Mouse (Mus musculus) neural tube, embryonic 12.5 days (tissue): Measurements from ENCODE around the gene Uba6. TPM values are rescaled to one million over a fixed set of nuclear protein-coding genes. Genes with fewer than 3 reads are reported as not detected.
A peak's percentile ranks its signal among the peaks of the same experiment; 100 is the strongest.

Source experiments
- ATAC-seq: fragments of 200-750 bp; cut with Nextera tagmentation; 2 replicates; pipeline ENCODE4 v1.8.0; 2017; ENCODE audit warnings: low read depth, mild to moderate bottlenecking, moderate TSS enrichment, moderate library complexity; ENCODE audit not compliant: low FRiP score
- H3K27ac ChIP-seq: fragments of 300-500 bp; sonication (generic); 2 replicates; pipeline ENCODE4 v1.5.1; 2016
- H3K27me3 ChIP-seq: fragments of 300-500 bp; sonication (generic); replicated peaks from 2 replicates; pipeline ENCODE4 v1.6.1; 2016; ENCODE audit warnings: mild to moderate bottlenecking
- H3K36me3 ChIP-seq: fragments of 300-500 bp; sonication (generic); 2 replicates; pipeline ENCODE4 v1.6.1; 2016; ENCODE audit warnings: mild to moderate bottlenecking
- H3K4me1 ChIP-seq: fragments of 300-500 bp; sonication (generic); 2 replicates; pipeline ENCODE4 v1.6.1; 2016
- H3K4me2 ChIP-seq: fragments of 300-500 bp; sonication (generic); replicated peaks from 2 replicates; pipeline ENCODE4 v1.6.1; 2016; ENCODE audit warnings: mild to moderate bottlenecking
- H3K4me3 ChIP-seq: fragments of 300-500 bp; sonication (generic); 2 replicates; pipeline ENCODE4 v1.5.1; 2016
- H3K9ac ChIP-seq: fragments of 300-500 bp; sonication (generic); 2 replicates; pipeline ENCODE4 v1.6.1; 2016; ENCODE audit warnings: mild to moderate bottlenecking
- H3K9me3 ChIP-seq: fragments of 300-500 bp; sonication (generic); 2 replicates; pipeline ENCODE4 v1.6.1; 2016; ENCODE audit warnings: mild to moderate bottlenecking
- WGBS: fragments of 180-500 bp; shearing (Covaris S2); methylation state at CpG from one replicate; pipeline ENCODE4 v1.1.7; 2016; 5-methylcytosine and 5-hydroxymethylcytosine counted together
- polyA plus RNA-seq: library from polyadenylated mRNA; unstranded; fragments of >200 nt; fragmentation: Nextera tagmentation; extraction: Ambion mirVana; gene quantifications from 2 replicates; pipeline ENCODE4 v1.2.1, GENCODE M21; 2016

Gene Uba6
- polyA plus RNA-seq, result 14.6 and 18.3 TPM in 2 replicates

DNA sequence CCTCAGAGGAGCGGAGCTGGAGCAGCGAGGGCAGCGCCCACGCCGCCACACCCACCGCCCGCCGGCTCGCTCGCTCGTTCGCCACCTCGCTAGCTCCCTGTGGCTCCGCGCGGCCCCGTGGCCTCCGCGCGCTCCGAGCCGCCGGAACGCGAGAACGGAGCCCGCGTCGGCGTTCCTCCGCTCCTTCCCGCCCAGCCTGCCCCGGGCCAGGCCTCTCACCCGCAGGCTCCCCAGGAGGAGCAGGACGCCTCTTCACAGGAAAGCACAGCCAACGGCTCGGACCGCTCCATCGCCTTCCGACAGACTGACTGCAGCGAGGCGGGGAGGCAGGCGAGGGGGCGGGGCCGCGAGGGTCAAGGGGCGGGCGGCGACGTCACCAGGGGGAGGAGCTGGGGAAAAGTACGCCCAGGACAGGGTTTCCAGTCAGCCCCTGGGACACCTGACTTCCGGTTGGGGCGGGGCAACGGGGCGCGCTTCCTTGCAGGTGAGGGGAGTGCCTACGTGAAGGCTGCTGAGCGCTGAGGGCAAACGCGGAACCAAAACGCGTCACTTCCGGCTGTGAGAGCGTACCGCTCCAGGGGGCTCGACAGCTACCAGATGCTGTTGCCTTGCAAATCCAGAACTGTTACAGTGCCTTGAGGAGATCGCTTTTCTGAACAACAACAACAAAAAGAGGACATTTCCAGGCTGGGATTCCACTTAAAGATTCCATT, at the start of gene Uba6:
Gene Uba6 (minus strand): TSS at position 355 of the 713 bp plus-strand sequence.
- H3K36me3 ChIP-seq, result peaks cover 4% of the 10 kb centered on the region; the same call in 1 of the 2 replicates
- H3K4me2 ChIP-seq, result peak within 1 kb of the TSS; percentile 83
- H3K4me1 ChIP-seq, result peaks cover 7% of the 10 kb centered on the region; the same call in 1 of the 2 replicates
- peak within 1 kb of the TSS; percentile 81 for H3K4me3 ChIP-seq
- H3K27me3 ChIP-seq, result no peaks in the 10 kb centered on the region
- no peaks in the 10 kb centered on the region for H3K9me3 ChIP-seq
- H3K9ac ChIP-seq, result peak within 1 kb of the TSS; percentile 77
- H3K27ac ChIP-seq, result peak within 1 kb of the TSS; percentile 93
- peak; percentile 99 for ATAC-seq
- WGBS, result under 1% methylated on average over 67 of the region's 67 CpGs

DNA sequence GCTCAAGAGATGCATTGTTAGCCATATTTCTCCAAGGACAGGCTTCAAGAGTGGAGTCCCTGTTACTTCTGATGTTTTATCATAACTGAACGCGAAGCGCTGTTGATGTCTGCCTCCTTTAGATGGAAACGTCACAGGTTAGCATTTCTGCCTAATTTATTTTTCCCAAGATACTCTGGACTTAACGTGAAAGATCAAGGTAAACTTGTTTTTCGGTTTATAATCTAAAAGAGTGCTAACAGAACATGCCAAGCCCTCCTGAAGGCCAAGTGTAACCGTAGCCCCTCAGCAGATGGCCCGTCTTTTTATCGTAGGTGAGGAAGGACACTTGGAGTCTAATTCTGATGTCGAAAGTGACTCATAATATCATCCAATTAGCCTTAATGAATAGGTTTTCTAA, 25.2 kb upstream of the Uba6 start, which contains the start of gene Gnrhr:
Gene Gnrhr (minus strand): TSS at position 101 of the 400 bp plus-strand sequence.
- ATAC-seq, result no peak
- WGBS, result 92% methylated on average over 10 of the region's 10 CpGs
- Histone ChIP-seq H3K9me3 (no peaks in the 10 kb centered on the region), H3K4me1 (no peaks in the 10 kb centered on the region), H3K36me3 (no peaks in the 10 kb centered on the region), H3K27ac (no peak within 1 kb of the TSS), H3K4me3 (no peak within 1 kb of the TSS), H3K9ac (no peak within 1 kb of the TSS), H3K4me2 (no peak within 1 kb of the TSS), H3K27me3 (no peaks in the 10 kb centered on the region)

DNA sequence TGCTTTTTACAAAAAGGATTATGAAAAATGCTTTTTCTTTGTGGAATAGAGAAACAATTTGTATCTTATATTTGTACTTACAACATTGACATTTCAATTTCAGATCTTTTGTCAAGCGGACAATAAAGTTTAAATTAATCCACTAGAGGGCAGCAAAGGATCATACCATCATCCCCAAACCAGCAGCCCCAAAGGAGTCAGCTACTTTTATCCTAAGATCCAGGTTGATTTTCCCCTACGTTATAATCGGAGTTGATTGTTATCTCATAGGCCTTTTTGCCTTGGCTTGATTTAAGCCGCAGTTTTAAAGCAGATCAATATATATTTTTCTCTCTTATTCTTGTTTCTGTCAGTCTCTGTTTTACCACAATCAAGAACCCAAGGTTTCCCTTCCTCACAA, 18.8 kb upstream of the Uba6 start:
- Histone ChIP-seq H3K4me1 (no peaks in the 10 kb centered on the region), H3K36me3 (no peaks in the 10 kb centered on the region), H3K27me3 (no peaks in the 10 kb centered on the region), H3K9ac (no peak overlapping the region), H3K4me3 (no peak overlapping the region), H3K27ac (no peak overlapping the region), H3K4me2 (no peak overlapping the region), H3K9me3 (no peaks in the 10 kb centered on the region)
- 0 out of 2 replicates have a peak, but pooled peaks have one; percentile 61 for ATAC-seq
- WGBS, result 22% methylated on average over 4 of the region's 4 CpGs

DNA sequence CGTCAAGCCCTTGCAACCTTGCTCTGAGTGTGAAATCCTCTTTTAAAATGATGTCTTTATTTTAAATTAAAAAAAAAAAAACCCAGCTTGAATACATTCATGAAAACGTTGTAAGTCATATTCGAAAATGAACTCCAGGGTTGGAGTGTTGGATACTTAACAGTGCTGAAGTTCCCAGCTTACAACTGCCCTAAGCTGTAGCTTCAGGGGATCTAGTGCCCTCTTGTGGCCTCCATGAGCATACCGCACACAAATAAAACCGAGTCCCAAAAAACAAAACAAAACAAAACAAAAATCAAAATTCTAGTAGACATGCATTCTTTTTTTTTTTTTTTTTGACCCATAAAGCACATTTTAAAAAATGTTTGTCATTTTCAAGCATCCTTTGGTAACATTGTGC, 18.2 kb upstream of the Uba6 start:
- no peaks in the 10 kb centered on the region for H3K9me3 ChIP-seq
- H3K27me3 ChIP-seq, result no peaks in the 10 kb centered on the region
- H3K4me2 ChIP-seq, result no peak overlapping the region
- H3K27ac ChIP-seq, result no peak overlapping the region
- no peak for ATAC-seq
- no peaks in the 10 kb centered on the region for H3K36me3 ChIP-seq
- no peaks in the 10 kb centered on the region for H3K4me1 ChIP-seq
- H3K9ac ChIP-seq, result no peak overlapping the region
- H3K4me3 ChIP-seq, result no peak overlapping the region
- 25% methylated on average over 5 of the region's 5 CpGs for WGBS

DNA sequence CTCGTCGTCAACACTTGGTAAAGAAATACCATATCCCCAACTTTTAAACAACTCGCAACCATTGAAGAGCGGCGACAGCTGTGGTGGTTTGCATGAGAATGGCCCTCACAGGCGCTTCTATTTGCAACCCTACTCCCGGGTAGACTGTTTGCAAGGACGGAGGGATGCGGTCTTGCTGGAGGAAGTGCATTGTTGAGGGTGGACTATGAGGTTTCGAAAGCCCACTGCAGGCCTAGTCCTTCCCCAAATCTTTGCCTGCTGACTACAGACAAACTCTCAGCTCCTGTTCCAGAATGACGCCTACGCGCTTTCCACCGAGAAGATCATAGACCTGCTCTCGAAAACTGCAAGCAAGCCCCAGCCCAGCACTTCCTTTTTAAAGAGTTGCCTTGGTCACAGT, 17.7 kb upstream of the Uba6 start:
- ATAC-seq, result no peak
- 40% methylated on average over 15 of the region's 15 CpGs for WGBS

DNA sequence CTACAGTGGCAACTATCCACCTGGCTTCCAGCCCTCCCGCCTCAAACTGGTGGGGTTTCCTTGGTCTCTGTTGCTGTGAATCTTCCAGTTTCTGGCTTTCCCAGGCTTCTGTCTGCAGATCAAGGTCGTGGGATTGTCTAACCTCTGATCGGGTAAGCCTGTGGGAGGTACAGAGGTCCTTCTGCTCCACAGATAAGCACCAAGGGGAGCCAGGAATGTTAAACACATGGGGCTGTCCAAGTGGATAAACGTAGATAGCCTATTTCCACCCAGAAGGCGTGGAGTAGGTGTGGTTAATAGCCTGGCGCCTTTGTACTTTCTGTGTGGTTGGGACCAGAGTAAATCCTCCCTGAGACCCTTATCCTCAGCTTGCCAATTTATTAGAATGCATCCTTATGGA, 14.8 kb upstream of the Uba6 start:
- H3K4me3 ChIP-seq, result no peak overlapping the region
- 83% methylated on average over 6 of the region's 6 CpGs for WGBS

More for the DNA sequence above, 17.7 kb upstream of the Uba6 start:
- no peaks in the 10 kb centered on the region for H3K9me3 ChIP-seq
- H3K4me2 ChIP-seq, result no peak overlapping the region
- no peaks in the 10 kb centered on the region for H3K27me3 ChIP-seq
- H3K27ac ChIP-seq, result no peak overlapping the region
- no peaks in the 10 kb centered on the region for H3K4me1 ChIP-seq
- H3K4me3 ChIP-seq, result no peak overlapping the region
- no peaks in the 10 kb centered on the region for H3K36me3 ChIP-seq
- no peak overlapping the region for H3K9ac ChIP-seq

DNA sequence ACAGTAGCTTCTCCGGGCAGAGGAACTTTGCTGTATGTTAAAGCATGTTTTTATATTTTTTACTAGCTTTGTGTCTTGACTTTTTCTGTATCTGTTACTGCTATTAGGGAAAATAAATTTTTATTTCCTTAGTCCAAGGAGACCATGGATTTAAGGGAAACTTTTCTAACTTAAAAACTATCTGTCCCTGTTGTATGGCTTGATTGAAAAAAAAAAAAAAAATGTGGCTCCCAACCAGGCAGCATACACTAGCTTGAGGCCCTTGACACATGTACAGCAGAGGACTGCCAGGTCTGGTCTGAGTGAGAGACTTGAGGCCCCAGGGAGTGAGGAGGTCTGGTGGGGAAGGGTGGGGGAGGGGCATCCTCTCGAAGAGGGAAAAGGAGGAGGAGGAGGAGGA, 1.2 kb upstream of the Uba6 start:
- Histone ChIP-seq H3K4me1 (peaks cover 7% of the 10 kb centered on the region; the same call in 1 of the 2 replicates), H3K27me3 (no peaks in the 10 kb centered on the region), H3K4me2 (no peak overlapping the region), H3K9me3 (no peaks in the 10 kb centered on the region), H3K4me3 (no peak overlapping the region), H3K27ac (no peak overlapping the region), H3K9ac (no peak overlapping the region), H3K36me3 (no peaks in the 10 kb centered on the region)
- ATAC-seq, result no peak
- 48% methylated on average over 2 of the region's 2 CpGs for WGBS

More for the DNA sequence above, 14.8 kb upstream of the Uba6 start:
- Histone ChIP-seq H3K36me3 (no peaks in the 10 kb centered on the region), H3K27ac (no peak overlapping the region), H3K9ac (no peak overlapping the region), H3K4me1 (no peaks in the 10 kb centered on the region), H3K4me2 (no peak overlapping the region), H3K27me3 (no peaks in the 10 kb centered on the region), H3K9me3 (no peaks in the 10 kb centered on the region)
- no peak for ATAC-seq

DNA sequence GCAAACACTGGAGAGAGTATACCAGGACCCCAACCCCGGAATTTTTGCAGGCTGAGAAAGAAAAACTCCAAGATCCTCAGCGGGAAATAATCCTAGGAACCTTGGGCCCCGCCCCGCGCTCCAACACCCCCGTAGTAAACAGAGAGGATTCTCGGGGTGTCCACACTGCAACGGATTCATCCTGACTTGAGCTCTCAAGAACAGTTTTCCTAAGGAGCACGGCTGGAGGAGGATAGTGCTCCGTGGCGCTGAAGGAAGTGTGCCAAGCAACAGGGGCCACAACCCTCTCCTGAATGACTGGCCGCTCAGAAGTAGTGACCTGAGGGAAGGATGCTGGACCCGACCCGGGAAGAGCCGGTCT, 535 bp downstream of the Uba6 start:
- H3K27ac ChIP-seq, result peak overlapping the region; percentile 93
- H3K4me1 ChIP-seq, result peaks cover 7% of the 10 kb centered on the region; the same call in 1 of the 2 replicates
- no peaks in the 10 kb centered on the region for H3K27me3 ChIP-seq
- peak overlapping the region; percentile 77 for H3K9ac ChIP-seq
- peak overlapping the region; percentile 83 for H3K4me2 ChIP-seq
- under 1% methylated on average over 15 of the region's 15 CpGs for WGBS
- ATAC-seq, result no peak
- no peaks in the 10 kb centered on the region for H3K9me3 ChIP-seq
- peak overlapping the region; percentile 81 for H3K4me3 ChIP-seq
- H3K36me3 ChIP-seq, result peaks cover 4% of the 10 kb centered on the region; the same call in 1 of the 2 replicates

DNA sequence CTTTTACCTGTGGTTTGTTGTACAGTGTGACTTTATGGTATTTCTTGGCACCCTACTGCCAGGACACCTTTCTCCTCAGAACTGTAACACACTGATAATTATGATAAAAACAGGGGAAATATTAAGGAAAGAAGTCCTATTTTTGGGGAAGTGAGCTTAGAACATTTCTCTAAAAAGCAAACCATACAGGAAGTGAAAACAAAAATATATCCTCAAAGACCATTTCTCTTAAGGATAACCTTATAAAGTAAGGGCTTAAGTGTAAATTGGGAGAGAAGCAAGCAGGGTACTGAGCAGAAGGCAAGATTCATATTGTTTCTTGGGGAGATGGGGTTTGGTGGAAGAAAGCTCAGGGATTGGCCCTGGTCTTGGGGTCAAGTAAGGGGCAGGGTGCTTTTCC, 42.8 kb downstream of the Uba6 start:
- Histone ChIP-seq H3K9me3 (no peaks in the 10 kb centered on the region), H3K36me3 (peaks cover 17% of the 10 kb centered on the region), H3K27me3 (no peaks in the 10 kb centered on the region), H3K9ac (no peak overlapping the region), H3K4me1 (no peaks in the 10 kb centered on the region), H3K4me2 (no peak overlapping the region), H3K4me3 (no peak overlapping the region), H3K27ac (no peak overlapping the region)
- no peak for ATAC-seq

DNA sequence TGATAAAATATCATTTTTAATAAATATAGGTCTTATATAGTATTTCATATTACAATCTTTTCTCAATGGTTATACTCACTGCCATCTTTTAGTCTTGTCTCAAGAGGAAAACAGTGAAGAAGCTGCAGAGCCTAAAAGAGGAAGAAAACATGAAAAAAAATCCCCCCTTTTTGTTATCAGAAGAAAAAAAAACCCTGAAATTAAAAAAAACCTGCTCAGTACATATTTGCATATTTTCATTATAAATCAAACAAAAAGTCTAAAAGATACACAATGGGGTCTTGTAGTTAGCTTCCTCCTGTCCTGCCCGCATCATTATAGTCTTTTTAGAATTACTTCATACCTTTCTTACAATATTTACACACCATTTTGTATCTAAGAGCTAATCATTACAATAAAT, 43.9 kb downstream of the Uba6 start:
- Histone ChIP-seq H3K27ac (no peak overlapping the region), H3K4me1 (no peaks in the 10 kb centered on the region), H3K4me3 (no peak overlapping the region), H3K36me3 (peaks cover 17% of the 10 kb centered on the region), H3K9ac (no peak overlapping the region), H3K27me3 (no peaks in the 10 kb centered on the region), H3K4me2 (no peak overlapping the region), H3K9me3 (no peaks in the 10 kb centered on the region)
- 98% methylated on average over 1 of the region's 1 CpGs for WGBS
- ATAC-seq, result no peak

DNA sequence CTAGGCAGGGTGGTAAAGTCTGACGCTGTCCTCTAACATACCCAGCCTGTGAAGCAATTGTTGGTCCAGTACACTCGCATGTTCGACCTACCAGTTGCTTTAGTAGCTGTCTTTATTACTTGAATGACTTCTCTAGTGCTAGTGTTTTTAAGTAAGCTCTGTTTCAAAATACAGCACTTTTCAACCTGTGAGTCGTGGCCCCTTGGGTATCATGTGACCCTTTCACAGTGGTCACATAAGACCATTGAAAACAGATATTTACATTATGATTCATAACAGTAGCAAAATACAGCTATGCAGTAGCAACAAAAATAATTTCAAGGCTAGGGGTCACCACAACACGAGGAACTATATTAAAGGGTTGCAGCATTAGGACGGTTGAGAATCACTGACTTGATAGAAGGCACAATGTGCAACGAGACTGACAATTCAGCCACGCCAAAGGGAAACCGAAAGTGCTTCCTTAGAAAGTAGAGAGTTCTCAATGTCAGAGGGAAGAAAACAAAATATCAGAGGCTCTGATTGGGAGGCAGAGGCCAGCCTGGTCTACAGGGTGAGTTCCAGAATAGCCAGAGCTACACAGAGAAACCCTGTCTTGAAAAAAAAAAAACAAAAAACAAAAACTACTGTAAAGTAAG, 54.0 kb downstream of the Uba6 start:
- no peak overlapping the region for H3K4me2 ChIP-seq
- 90% methylated on average over 9 of the region's 9 CpGs for WGBS
- H3K9ac ChIP-seq, result no peak overlapping the region
- no peaks in the 10 kb centered on the region for H3K9me3 ChIP-seq
- H3K27me3 ChIP-seq, result no peaks in the 10 kb centered on the region
- no peaks in the 10 kb centered on the region for H3K4me1 ChIP-seq
- H3K4me3 ChIP-seq, result no peak overlapping the region
- peaks cover 19% of the 10 kb centered on the region for H3K36me3 ChIP-seq
- no peak for ATAC-seq
- no peak overlapping the region for H3K27ac ChIP-seq

DNA sequence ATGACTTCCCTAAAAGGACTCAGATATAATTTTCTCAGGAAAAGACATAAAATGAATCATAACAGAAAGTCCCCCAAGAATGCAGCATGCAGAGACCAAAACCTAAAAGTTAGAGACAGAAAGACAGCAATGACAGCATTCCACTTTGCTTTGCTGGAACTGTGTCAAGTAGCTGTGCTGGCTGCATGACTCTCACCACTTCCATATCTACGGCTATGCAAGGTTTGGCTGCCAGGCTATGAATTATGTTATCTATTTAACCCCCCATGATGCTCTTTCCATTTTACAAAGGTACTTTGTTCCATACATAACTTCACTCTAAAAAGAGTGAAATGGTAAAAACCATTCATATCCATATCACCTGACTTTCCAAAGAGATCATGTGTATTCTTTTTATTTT, 58.6 kb downstream of the Uba6 start:
- no peak for ATAC-seq
- Histone ChIP-seq H3K9ac (no peak overlapping the region), H3K4me2 (no peak overlapping the region), H3K9me3 (no peaks in the 10 kb centered on the region), H3K4me3 (no peak overlapping the region), H3K27ac (no peak overlapping the region), H3K27me3 (no peaks in the 10 kb centered on the region), H3K4me1 (no peaks in the 10 kb centered on the region), H3K36me3 (peaks cover 12% of the 10 kb centered on the region; the same call in 1 of the 2 replicates)
- 70% methylated on average over 1 of the region's 1 CpGs for WGBS
